Mouse (Mus musculus): ENCODE results near the gene Car10.

- TF ChIP-seq CTCF (IDR thresholded peaks at IDR 0.05; ENCODE audit: control insufficient read depth, insufficient read depth, low read length), result no peak
- TF ChIP-seq POLR2A (IDR thresholded peaks at IDR 0.05; ENCODE audit: borderline replicate concordance, control insufficient read depth, low read depth, low read length), result no peak
Measured at GRCm38 (mm10) chr11:93249771-93250265, 152.0 kb downstream of the Car10 start.

Measured in bone marrow, adult 2 months (tissue).